Comparison of ENCODE assay signal across 19 mouse cellular contexts in genomic region chr8:117205884-117206283, GRCm38 (mm10). TPM values are rescaled to one million over a fixed set of nuclear protein-coding genes. Genes with fewer than 3 reads are reported as not detected.
A peak's percentile ranks its signal among the peaks of the same experiment; 100 is the strongest.
DNase-seq lines count a peak whose midpoint lies in the region; ATAC-seq and TF ChIP-seq lines count a peak whose summit lies in the region.
"Had no signal": no experiment of that assay in that cellular context is flagged by ENCODE, and none has a peak within 500 bp of the region (broad histone marks: within the 10 kb centered on the region; RNA-seq: fewer than 3 reads in every experiment).

No protein-coding gene starts in this region.

- peaks cover 11% of the 10 kb centered on the region; the same call in 1 of the 2 replicates for H3K4me1 ChIP-seq in lung, postnatal 0 days (ENCODE audit: insufficient read depth, low read depth, low read length)
- H3K4me1 ChIP-seq: embryonic facial prominence, embryonic 15.5 days; forebrain, embryonic 12.5 days; hindbrain, embryonic 15.5 days had no signal

- no peak for TF ChIP-seq CTCF in lung, postnatal 0 days (IDR thresholded peaks at IDR 0.05)

- H3K27ac ChIP-seq in lung, postnatal 0 days (ENCODE audit: low read length), result no peak overlapping the region
- H3K27ac ChIP-seq: embryonic facial prominence, embryonic 15.5 days; forebrain, embryonic 12.5 days; heart, adult 2 months; hindbrain, embryonic 15.5 days had no signal

- peak; percentile 38 for DNase-seq in lung, postnatal 10 days
- DNase-seq in lung, postnatal 0 days (ENCODE audit: low spot score), result no peak
- peak; percentile 58 to 66 for DNase-seq in spleen, postnatal 36 days (ENCODE audit: low spot score in 2 of 2)
- no peak for DNase-seq in spleen, adult 18-20 months
- no peak for DNase-seq in cerebellum, postnatal 36 days
- DNase-seq: adrenal gland, adult 2 months; adrenal gland, postnatal 25 days; cerebellum, adult 2 months; cerebellum, postnatal 10 days; embryo, embryonic 11 days; gastrocnemius, postnatal 10 days; heart, adult 2 months had no signal

- no peak for TF ChIP-seq EP300 in lung, postnatal 0 days (IDR thresholded peaks at IDR 0.05)

- no peak for ATAC-seq in lung, postnatal 0 days
- peak; percentile 49 for ATAC-seq in megakaryocyte progenitor cell, adult 5-6 weeks (replicated peaks; ENCODE audit: poor library complexity)
- ATAC-seq: forebrain, embryonic 16.5 days had no signal

- no peaks in the 10 kb centered on the region for H3K27me3 ChIP-seq in lung, postnatal 0 days (replicated peaks; ENCODE audit: insufficient read depth, low read length)
- H3K27me3 ChIP-seq: CH12.LX; embryonic facial prominence, embryonic 15.5 days; forebrain, embryonic 12.5 days; heart, embryonic 12.5 days; hindbrain, embryonic 15.5 days had no signal

- no peaks in the 10 kb centered on the region for H3K9me3 ChIP-seq in lung, postnatal 0 days (ENCODE audit: low read length)
- H3K9me3 ChIP-seq: embryonic facial prominence, embryonic 15.5 days; forebrain, embryonic 12.5 days; heart, embryonic 12.5 days; hindbrain, embryonic 15.5 days had no signal

- no peak overlapping the region for H3K4me2 ChIP-seq in lung, postnatal 0 days (replicated peaks; ENCODE audit: low read depth, low read length)
- H3K4me2 ChIP-seq: embryonic facial prominence, embryonic 15.5 days; forebrain, embryonic 12.5 days; heart, embryonic 12.5 days; hindbrain, embryonic 15.5 days had no signal

- H3K9ac ChIP-seq in lung, postnatal 0 days (replicated peaks; ENCODE audit: low read depth), result no peak overlapping the region
- H3K9ac ChIP-seq: embryonic facial prominence, embryonic 15.5 days; forebrain, embryonic 12.5 days; heart, embryonic 12.5 days; hindbrain, embryonic 15.5 days had no signal

- no peak overlapping the region for H3K4me3 ChIP-seq in lung, postnatal 0 days (ENCODE audit: low read depth, low read length)
- H3K4me3 ChIP-seq: embryonic facial prominence, embryonic 15.5 days; forebrain, embryonic 12.5 days; heart, adult 2 months; heart, embryonic 12.5 days; hindbrain, embryonic 15.5 days had no signal

- 64% methylated on average over 4 of the region's 4 CpGs for WGBS in lung, postnatal 0 days

- no peaks in the 10 kb centered on the region for H3K36me3 ChIP-seq in lung, postnatal 0 days (ENCODE audit: insufficient read depth, low read length)

RNA-seq across cellular contexts. Expression of gene Gan, which starts 47.9 kb away (rescaled TPM):
- polyA plus RNA-seq in lung, postnatal 0 days (2015; fragmentation: Nextera tagmentation; extraction: Ambion mirVana), result 3.3 and 4.2 TPM in 2 replicates
- 4.2 and 4.7 TPM in 2 replicates for total RNA-seq in megakaryocyte progenitor cell, adult 5-6 weeks (2015)
- total RNA-seq in megakaryocyte progenitor cell, adult 5-6 weeks (2017), result 3.3 and 3.9 TPM in 2 replicates

RNA-seq across cellular contexts. Expression of gene Cmip, which starts 51.0 kb away (rescaled TPM):
- polyA plus RNA-seq in lung, postnatal 0 days (2015; fragmentation: Nextera tagmentation; extraction: Ambion mirVana), result 27.6 and 29.6 TPM in 2 replicates
- 36.5 and 37.5 TPM in 2 replicates for total RNA-seq in megakaryocyte progenitor cell, adult 5-6 weeks (2015)
- 9.5 TPM in 2 replicates for total RNA-seq in megakaryocyte progenitor cell, adult 5-6 weeks (2017)

Comparison
In these comparisons a context has a peak if more than half of its experiments do, and no peak if none do; other contexts are left out.
1. DNase-seq: peak in lung, postnatal 10 days (single experiment) and spleen, postnatal 36 days (2 of 2); none in lung, postnatal 0 days (single experiment), spleen, adult 18-20 months (0 of 2) and cerebellum, postnatal 36 days (0 of 2).